Mouse (Mus musculus) liver, adult 2 months (tissue): ENCODE measurements around the gene Olfr450.

Source experiments
- CTCF ChIP-seq: fragments of 200-500 bp; IDR thresholded peaks from 2 replicates; pipeline ENCODE4 v1.5.1; 2011; ENCODE audit warnings: low read depth, low read length, control low read depth
- POLR2A ChIP-seq: fragments of 200-500 bp; IDR thresholded peaks from 2 replicates; pipeline ENCODE4 v1.6.1; 2011; ENCODE audit warnings: low read length, control low read depth; ENCODE audit not compliant: insufficient read depth; ENCODE audit errors: extremely low read depth

DNA sequence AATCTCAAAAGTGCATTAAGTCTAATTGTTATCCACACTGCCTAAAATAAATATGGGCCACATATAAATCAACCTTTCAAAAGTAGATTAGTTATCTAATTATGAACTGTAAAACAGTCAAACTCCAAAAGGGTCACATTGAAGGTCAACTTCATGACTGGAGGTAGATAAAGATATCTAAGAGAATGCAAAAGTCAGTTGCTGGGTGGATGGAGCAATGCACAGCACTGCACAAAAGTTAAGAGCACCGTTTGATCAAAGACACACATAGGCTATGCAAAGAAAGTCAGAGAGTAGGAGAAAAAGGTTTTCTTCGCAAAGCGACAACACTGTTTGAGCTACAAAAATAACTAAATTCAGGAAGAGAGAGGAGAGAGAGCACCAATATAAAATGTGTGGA is 16.8 kb upstream of the Olfr450 start:
- TF ChIP-seq CTCF, result no peak
- TF ChIP-seq POLR2A, result no peak
